Mouse (Mus musculus) CH12.LX (cell line): ENCODE measurements around the gene Keap1. TPM values are rescaled to one million over a fixed set of nuclear protein-coding genes. Genes with fewer than 3 reads are reported as not detected.
"Not testable (repeated sequence)": the region's sequence is repeated elsewhere in the genome, so short reads cannot be mapped to it uniquely, and the experiment has no call there.

Experiments
- DNase-seq: peaks from one replicate; pipeline ENCODE4 v3.0.0-alpha.2; 2013; ENCODE audit errors: extremely low read depth
- H3K27ac ChIP-seq: 2 replicates; pipeline ENCODE4 v1.5.1; 2012; ENCODE audit warnings: low read depth, mild to moderate bottlenecking, control low read depth, moderate library complexity; ENCODE audit not compliant: insufficient read depth
- H3K27me3 ChIP-seq: replicated peaks from 2 replicates; pipeline ENCODE3; 2012; ENCODE audit warnings: inconsistent platforms
- H3K36me3 ChIP-seq, 2 experiments: replicated peaks in 1 of 2; 2 replicates each; pipeline versions ENCODE3 to v1.6.1; 2012; ENCODE audit warnings: inconsistent platforms in 1 of 2, low read length in 1 of 2, mild to moderate bottlenecking in 1 of 2, mixed read lengths in 1 of 2, moderate library complexity in 1 of 2; ENCODE audit not compliant: control insufficient read depth in 1 of 2, insufficient read depth in 1 of 2
- H3K4me1 ChIP-seq, 2 experiments: 2 replicates each; pipeline ENCODE4 v1.6.1; 2012; ENCODE audit warnings: inconsistent platforms in 1 of 2, moderate library complexity in 1 of 2; ENCODE audit not compliant: insufficient read depth in 2 of 2, control insufficient read depth in 1 of 2
- H3K4me2 ChIP-seq: 2 replicates; pipeline ENCODE4 v1.6.1; 2012; ENCODE audit warnings: low read depth, mild to moderate bottlenecking, control low read depth; ENCODE audit not compliant: poor library complexity, insufficient read depth, severe bottlenecking
- H3K4me3 ChIP-seq, 3 experiments: fragments of 150-350 bp in 1 of 3; sonication (generic) in 1 of 3; replicated peaks in 1 of 3; 2 replicates each; pipeline versions ENCODE3 to v1.5.1; 2011 to 2012; ENCODE audit warnings: low read depth in 2 of 3, low read length in 2 of 3, mild to moderate bottlenecking in 2 of 3, moderate library complexity in 2 of 3, control low read depth in 1 of 3, improper control_type of control experiment in 1 of 3, inconsistent platforms in 1 of 3, mixed read lengths in 1 of 3; ENCODE audit not compliant: poor library complexity in 1 of 3
- H3K79me2 ChIP-seq: replicated peaks from 2 replicates; pipeline ENCODE4 v1.6.1; 2012; ENCODE audit warnings: mild to moderate bottlenecking, moderate library complexity; ENCODE audit not compliant: control insufficient read depth, poor library complexity, insufficient read depth, severe bottlenecking; ENCODE audit errors: extremely low read depth
- H3K9ac ChIP-seq: 2 replicates; pipeline ENCODE4 v1.6.1; 2012; ENCODE audit warnings: low read depth, mild to moderate bottlenecking, control low read depth, moderate library complexity; ENCODE audit not compliant: insufficient read depth
- H3K9me3 ChIP-seq: replicated peaks from 2 replicates; pipeline ENCODE3; 2012; ENCODE audit warnings: low read length, inconsistent platforms, mixed read lengths
- BHLHE40 ChIP-seq: IDR thresholded peaks from 2 replicates; pipeline ENCODE4 v1.6.1; 2011; ENCODE audit warnings: mild to moderate bottlenecking, low read depth, low read length, improper control_type of control experiment
- CHD1 ChIP-seq: IDR thresholded peaks from 2 replicates; pipeline ENCODE4 v1.6.1; 2012; ENCODE audit warnings: low read depth, low read length, improper control_type of control experiment, inconsistent platforms
- CTCF ChIP-seq, 2 experiments: IDR thresholded peaks in 1 of 2; conservative IDR thresholded peaks in 1 of 2; 2 replicates each; pipeline ENCODE4 v1.5.1; 2011 to 2012; ENCODE audit warnings: low read depth in 2 of 2, low read length in 2 of 2, improper control_type of control experiment in 1 of 2, inconsistent platforms in 1 of 2, mild to moderate bottlenecking in 1 of 2, moderate library complexity in 1 of 2
- GABPA ChIP-seq: IDR thresholded peaks from 2 replicates; pipeline ENCODE4 v1.6.1; 2012; ENCODE audit warnings: low read depth, low read length, improper control_type of control experiment, inconsistent platforms; ENCODE audit not compliant: insufficient replicate concordance
- IRF4 ChIP-seq: IDR thresholded peaks from 2 replicates; pipeline ENCODE4 v1.6.1; 2014; ENCODE audit warnings: low read depth, mild to moderate bottlenecking, inconsistent platforms, low read length, improper control_type of control experiment
- JUN ChIP-seq: IDR thresholded peaks from 2 replicates; pipeline ENCODE4 v1.6.1; 2011; ENCODE audit warnings: low read depth, mild to moderate bottlenecking, low read length, improper control_type of control experiment, moderate library complexity; ENCODE audit not compliant: insufficient read depth
- MAFK ChIP-seq: IDR thresholded peaks from 2 replicates; pipeline ENCODE4 v1.6.1; 2011; ENCODE audit warnings: low read length, improper control_type of control experiment; ENCODE audit not compliant: insufficient replicate concordance
- MEF2A ChIP-seq: IDR thresholded peaks from 2 replicates; pipeline ENCODE4 v1.6.1; 2014; ENCODE audit warnings: low read depth, mild to moderate bottlenecking, inconsistent platforms, low read length, improper control_type of control experiment, borderline replicate concordance
- USF2 ChIP-seq: conservative IDR thresholded peaks from 2 replicates; pipeline ENCODE4 v1.6.1; 2011; ENCODE audit warnings: low read depth, low read length, improper control_type of control experiment
- dilution Hi-C: fragments of 300-500 bp; cut with MboI; formaldehyde crosslinking; loops from 2 replicates; pipeline ENCODE4 v1.14.3; 2020; ENCODE audit warnings: low sequenced_read_pairs; ENCODE audit not compliant: extremely low pct_unique_long_range_greater_than_20kb, extremely low pct_ligation_motif_present
- in situ Hi-C: fragments of 300-500 bp; cut with MboI; formaldehyde crosslinking; loops from 3 replicates; pipeline ENCODE4 v1.14.3; 2019; ENCODE audit warnings: low sequenced_read_pairs, low pct_ligation_motif_present, low pct_unique_long_range_greater_than_20kb, mixed read lengths
- polyA plus RNA-seq: library from polyadenylated mRNA; unstranded; fragments of >175 nt; gene quantifications from 2 replicates; pipeline ENCODE4 v1.2.1, GENCODE M21; 2012; ENCODE audit warnings: low read depth; ENCODE audit not compliant: insufficient read length
- total RNA-seq, 2 experiments: library from RNA; depleted of rRNA; stranded (reverse); fragments of 300-350 nt in 1 of 2; fragments of >200 nt in 1 of 2; gene quantifications; 2 replicates each; pipeline ENCODE4 v1.2.3; 2012 to 2014

The Keap1 gene
- total and polyA plus RNA-seq, 3 experiments = 18.4 to 41.7 (median 31.2) TPM

GRCm38 (mm10) chr9:21196521-21197433 is 42.4 kb downstream of the Keap1 start:
- Histone ChIP-seq H3K4me1 (peaks cover 33 to 72% of the 10 kb centered on the region in 2 experiments), H3K27ac (no peak overlapping the region), H3K9me3 (no peaks in the 10 kb centered on the region), H3K36me3 (peaks cover 39 to 65% of the 10 kb centered on the region in 2 experiments), H3K79me2 (no peaks in the 10 kb centered on the region), H3K4me3 (no peak overlapping the region), H3K27me3 (no peaks in the 10 kb centered on the region)
- in situ Hi-C loops (no loop called here), dilution Hi-C loops (no loop called here)
- no peak for DNase-seq
- TF ChIP-seq IRF4 (no peak), CHD1 (no peak), JUN (no peak), GABPA (no peak), MAFK (no peak), BHLHE40 (no peak), MEF2A (no peak), USF2 (no peak)
- TF ChIP-seq, all 38 proteins: peak for 0
- Histone ChIP-seq H3K9ac (no peak overlapping the region), H3K4me2 (no peak overlapping the region)

- in situ Hi-C loops, H3K79me2 ChIP-seq, dilution Hi-C loops, H3K27ac ChIP-seq, H3K4me2 ChIP-seq, H3K27me3 ChIP-seq, H3K9me3 ChIP-seq, DNase-seq, H3K9ac ChIP-seq, H3K4me3 ChIP-seq: not testable (repeated sequence)
- TF ChIP-seq CTCF (conservative IDR thresholded peaks at IDR 0.05 in 1 of 2, IDR thresholded peaks at IDR 0.05 in 1 of 2; ENCODE audit: low read depth in 2 of 2, low read length in 2 of 2) = 0 out of 4 replicates have a peak, but pooled peaks of 1 of the 2 experiments have one; percentile 3
- Histone ChIP-seq H3K36me3 (peaks cover 38 to 66% of the 10 kb centered on the region in 2 experiments), H3K4me1 (peaks cover 31 to 65% of the 10 kb centered on the region in 2 experiments)
Observed at GRCm38 (mm10) chr9:21195736-21196505, 43.2 kb downstream of the Keap1 start.
